Mouse (Mus musculus): ENCODE measurements around the gene Resf1. TPM values are rescaled to one million over a fixed set of nuclear protein-coding genes. Genes with fewer than 3 reads are reported as not detected.
"Not testable (repeated sequence)": the region's sequence is repeated elsewhere in the genome, so short reads cannot be mapped to it uniquely, and the experiment has no call there.

The Resf1 gene
- total and polyA plus RNA-seq, 2 experiments from 2014 or later = 22.4 to 25.1 TPM

GRCm38 (mm10) chr6:149343802-149344201 is 34.6 kb downstream of the Resf1 start:
- no peaks in the 10 kb centered on the region for H3K27me3 ChIP-seq (ENCODE audit: insufficient read depth, low read length)
- H3K9me3 ChIP-seq (ENCODE audit: low read length) = no peaks in the 10 kb centered on the region
- no peaks in the 10 kb centered on the region for H3K4me1 ChIP-seq (ENCODE audit: insufficient read depth, low read length)
- WGBS = 40% methylated on average over 2 of the region's 2 CpGs
- no peak for ATAC-seq
- H3K27ac ChIP-seq = no peak overlapping the region
- no peak overlapping the region for H3K9ac ChIP-seq (replicated peaks; ENCODE audit: low read length)
- DNase-seq (ENCODE audit: low spot score) = no peak
- no peak overlapping the region for H3K4me2 ChIP-seq (ENCODE audit: low read depth, low read length)
- no peak for TF ChIP-seq CTCF (IDR thresholded peaks at IDR 0.05; ENCODE audit: low read depth)
- no peak overlapping the region for H3K4me3 ChIP-seq (ENCODE audit: low read length)
- H3K36me3 ChIP-seq (ENCODE audit: insufficient read depth, low read length) = no peaks in the 10 kb centered on the region

DNA sequence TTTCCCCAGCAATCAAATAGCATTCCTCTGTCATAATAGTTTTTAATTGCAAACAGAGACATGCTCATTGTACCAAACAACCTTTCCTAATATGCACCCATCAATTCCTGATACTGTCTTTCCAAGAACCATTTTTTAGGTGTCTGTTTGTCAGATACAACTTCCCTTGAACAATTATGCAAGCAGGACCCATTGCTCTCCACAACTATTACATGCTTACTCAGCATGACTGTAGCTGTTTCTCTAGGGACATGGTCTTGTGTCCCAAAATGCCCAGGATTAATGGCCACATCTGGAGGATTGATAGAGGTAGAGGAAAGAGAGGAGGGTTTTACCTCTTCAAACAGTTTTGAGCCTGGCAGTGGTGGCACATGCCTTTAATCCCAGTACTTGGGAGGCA is 35.2 kb downstream of the Resf1 start:
- no peak for ATAC-seq

DNA sequence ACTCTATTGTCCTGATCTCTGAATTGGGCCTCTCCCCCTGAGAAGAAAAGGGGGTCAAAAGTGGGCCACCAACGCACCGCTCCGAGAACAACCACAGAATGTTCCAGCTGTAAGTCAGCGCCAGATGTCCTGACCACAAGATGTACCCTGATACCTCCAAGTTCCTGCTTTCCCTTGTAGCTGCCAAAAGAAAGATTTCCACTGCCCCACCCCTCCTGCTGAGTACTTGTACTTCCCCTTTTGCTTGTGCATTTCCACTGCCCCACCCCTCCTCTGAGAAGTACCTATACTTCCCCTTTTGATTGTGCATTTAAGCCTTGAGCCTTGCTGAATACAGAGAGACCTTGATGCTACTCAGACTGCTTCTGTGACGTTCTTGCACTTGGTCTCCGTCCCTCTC is 39.0 kb downstream of the Resf1 start:
- ATAC-seq; H3K36me3 ChIP-seq (ENCODE audit: insufficient read depth, low read length); H3K4me1 ChIP-seq (ENCODE audit: insufficient read depth, low read length); H3K27ac ChIP-seq; H3K9ac ChIP-seq (replicated peaks; ENCODE audit: low read length); H3K4me3 ChIP-seq (ENCODE audit: low read length); H3K27me3 ChIP-seq (ENCODE audit: insufficient read depth, low read length); H3K9me3 ChIP-seq (ENCODE audit: low read length); H3K4me2 ChIP-seq (ENCODE audit: low read depth, low read length); DNase-seq (ENCODE audit: low spot score): not testable (repeated sequence)
- WGBS = 94% methylated on average over 6 of the region's 6 CpGs

More for the DNA sequence above, 35.2 kb downstream of the Resf1 start:
- H3K9me3 ChIP-seq (ENCODE audit: low read length) = no peaks in the 10 kb centered on the region
- H3K36me3 ChIP-seq (ENCODE audit: insufficient read depth, low read length) = no peaks in the 10 kb centered on the region
- no peak for DNase-seq (ENCODE audit: low spot score)
- TF ChIP-seq CTCF (IDR thresholded peaks at IDR 0.05; ENCODE audit: low read depth) = no peak
- H3K9ac ChIP-seq (replicated peaks; ENCODE audit: low read length) = no peak overlapping the region
- no peak overlapping the region for H3K4me3 ChIP-seq (ENCODE audit: low read length)
- H3K4me2 ChIP-seq (ENCODE audit: low read depth, low read length) = no peak overlapping the region
- no peak overlapping the region for H3K27ac ChIP-seq
- H3K4me1 ChIP-seq (ENCODE audit: insufficient read depth, low read length) = no peaks in the 10 kb centered on the region
- H3K27me3 ChIP-seq (ENCODE audit: insufficient read depth, low read length) = no peaks in the 10 kb centered on the region

DNA sequence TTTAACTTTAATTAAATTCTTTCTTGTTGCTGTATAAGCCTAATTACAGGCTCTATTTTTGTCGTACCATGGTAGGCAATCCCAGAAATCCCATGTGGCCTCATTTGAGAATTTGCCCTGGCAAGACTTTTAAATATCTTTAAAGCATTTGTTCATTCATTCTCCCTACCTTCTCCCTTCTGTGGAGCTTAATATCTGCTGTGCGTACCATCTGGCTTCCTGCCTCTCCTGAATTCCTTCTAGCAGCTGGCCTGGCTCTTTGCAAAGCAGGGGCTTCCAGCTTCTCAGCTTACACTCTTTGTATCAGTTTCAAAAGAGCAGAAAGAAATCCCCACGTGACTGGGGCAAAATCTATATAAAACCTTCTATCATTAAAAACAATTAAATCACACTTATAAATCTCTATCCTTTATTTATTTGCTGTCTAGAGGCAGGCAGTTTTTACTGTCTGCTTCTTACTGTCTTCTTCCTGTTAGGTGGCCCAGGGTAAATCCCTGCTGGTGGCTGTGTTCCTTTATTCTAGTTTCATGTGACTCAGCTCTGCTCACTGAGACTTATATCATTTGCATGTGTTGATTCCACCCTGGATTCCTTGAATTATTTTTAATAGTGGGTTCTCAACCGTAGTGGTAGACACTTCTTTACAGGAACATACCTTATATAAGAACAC is 45.7 kb downstream of the Resf1 start:
- H3K27me3 ChIP-seq (ENCODE audit: insufficient read depth, low read length) = no peaks in the 10 kb centered on the region
- H3K4me3 ChIP-seq (ENCODE audit: low read length) = no peak overlapping the region
- no peak overlapping the region for H3K4me2 ChIP-seq (ENCODE audit: low read depth, low read length)
- no peak for TF ChIP-seq CTCF (IDR thresholded peaks at IDR 0.05; ENCODE audit: low read depth)
- WGBS = 48% methylated on average over 4 of the region's 4 CpGs
- no peak overlapping the region for H3K9ac ChIP-seq (replicated peaks; ENCODE audit: low read length)
- H3K4me1 ChIP-seq (ENCODE audit: insufficient read depth, low read length) = no peaks in the 10 kb centered on the region
- no peak for ATAC-seq
- DNase-seq (ENCODE audit: low spot score) = no peak
- H3K36me3 ChIP-seq (ENCODE audit: insufficient read depth, low read length) = no peaks in the 10 kb centered on the region
- H3K27ac ChIP-seq = no peak overlapping the region
- H3K9me3 ChIP-seq (ENCODE audit: low read length) = no peaks in the 10 kb centered on the region

- ATAC-seq; H3K9ac ChIP-seq (replicated peaks; ENCODE audit: low read length); H3K4me2 ChIP-seq (ENCODE audit: low read depth, low read length); H3K4me1 ChIP-seq (ENCODE audit: insufficient read depth, low read length); H3K36me3 ChIP-seq (ENCODE audit: insufficient read depth, low read length); H3K27ac ChIP-seq; H3K9me3 ChIP-seq (ENCODE audit: low read length); DNase-seq (ENCODE audit: low spot score); H3K4me3 ChIP-seq (ENCODE audit: low read length); H3K27me3 ChIP-seq (ENCODE audit: insufficient read depth, low read length): not testable (repeated sequence)
- WGBS = 73% methylated on average over 4 of the region's 4 CpGs
Observed at GRCm38 (mm10) chr6:149355799-149356198, 46.6 kb downstream of the Resf1 start.

DNA sequence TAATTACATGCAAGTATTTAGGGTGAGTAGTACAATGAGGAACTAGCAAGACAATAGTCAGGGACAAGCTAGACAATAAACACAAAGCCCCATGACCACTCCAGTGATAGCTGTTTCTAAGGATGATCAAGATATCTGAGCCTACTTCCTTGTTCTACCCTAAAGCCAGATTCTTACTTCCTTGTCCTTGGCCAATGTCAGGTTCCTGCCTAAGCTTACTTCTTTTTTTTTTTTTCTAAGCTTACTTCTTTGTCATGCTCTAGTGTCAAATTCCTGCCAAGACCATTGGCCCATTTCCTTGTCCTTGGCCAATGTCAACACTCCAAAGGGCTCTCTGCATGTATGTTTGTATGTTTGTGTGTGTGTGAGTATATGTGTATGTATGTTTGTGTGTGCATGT is 47.9 kb downstream of the Resf1 start:
- no peak for DNase-seq (ENCODE audit: low spot score)
- no peaks in the 10 kb centered on the region for H3K9me3 ChIP-seq (ENCODE audit: low read length)
- H3K4me3 ChIP-seq (ENCODE audit: low read length) = no peak overlapping the region
- no peak for TF ChIP-seq CTCF (IDR thresholded peaks at IDR 0.05; ENCODE audit: low read depth)
- no peak overlapping the region for H3K27ac ChIP-seq
- no peak for ATAC-seq
- no peak overlapping the region for H3K4me2 ChIP-seq (ENCODE audit: low read depth, low read length)
- H3K36me3 ChIP-seq (ENCODE audit: insufficient read depth, low read length) = no peaks in the 10 kb centered on the region
- H3K4me1 ChIP-seq (ENCODE audit: insufficient read depth, low read length) = no peaks in the 10 kb centered on the region
- no peaks in the 10 kb centered on the region for H3K27me3 ChIP-seq (ENCODE audit: insufficient read depth, low read length)
- H3K9ac ChIP-seq (replicated peaks; ENCODE audit: low read length) = no peak overlapping the region

DNA sequence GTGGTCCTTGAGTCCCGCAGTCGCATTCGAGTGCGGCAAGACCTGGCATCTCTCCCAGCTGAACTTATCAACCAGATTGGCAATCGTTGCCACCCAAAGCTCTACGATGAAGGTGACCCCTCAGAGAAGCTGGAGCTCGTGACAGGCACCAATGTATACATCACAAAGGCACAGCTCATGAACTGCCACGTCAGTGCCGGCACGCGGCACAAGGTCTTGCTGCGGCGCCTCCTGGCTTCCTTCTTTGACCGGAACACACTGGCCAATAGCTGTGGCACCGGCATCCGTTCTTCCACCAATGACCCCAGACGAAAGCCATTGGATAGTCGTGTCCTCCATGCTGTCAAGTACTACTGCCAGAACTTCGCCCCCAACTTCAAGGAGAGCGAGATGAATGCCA is 53.3 kb downstream of the Resf1 start:
- WGBS = 98% methylated on average over 20 of the region's 20 CpGs

GRCm38 (mm10) chr6:149365975-149366374 is 56.8 kb downstream of the Resf1 start:
- not testable (repeated sequence) for H3K9ac ChIP-seq (replicated peaks; ENCODE audit: low read length); H3K4me3 ChIP-seq (ENCODE audit: low read length); H3K4me1 ChIP-seq (ENCODE audit: insufficient read depth, low read length); H3K9me3 ChIP-seq (ENCODE audit: low read length); ATAC-seq; H3K4me2 ChIP-seq (ENCODE audit: low read depth, low read length); H3K36me3 ChIP-seq (ENCODE audit: insufficient read depth, low read length); H3K27me3 ChIP-seq (ENCODE audit: insufficient read depth, low read length); DNase-seq (ENCODE audit: low spot score); H3K27ac ChIP-seq
- 76% methylated on average over 2 of the region's 2 CpGs for WGBS

More for the DNA sequence above, 53.3 kb downstream of the Resf1 start:
- not testable (repeated sequence) for DNase-seq (ENCODE audit: low spot score); ATAC-seq; H3K4me1 ChIP-seq (ENCODE audit: insufficient read depth, low read length); H3K27me3 ChIP-seq (ENCODE audit: insufficient read depth, low read length); H3K4me3 ChIP-seq (ENCODE audit: low read length); H3K9ac ChIP-seq (replicated peaks; ENCODE audit: low read length); H3K4me2 ChIP-seq (ENCODE audit: low read depth, low read length); H3K9me3 ChIP-seq (ENCODE audit: low read length); H3K36me3 ChIP-seq (ENCODE audit: insufficient read depth, low read length); H3K27ac ChIP-seq

All from hindbrain, postnatal 0 days (tissue).